Mouse (Mus musculus) brain, adult 2 months (tissue): Measurements from ENCODE around the gene G3bp2.

Source experiments
- DNase-seq: peaks from one replicate; pipeline ENCODE4 v3.0.0; 2011; ENCODE audit warnings: low read depth, low spot score

The G3bp2 gene

DNA sequence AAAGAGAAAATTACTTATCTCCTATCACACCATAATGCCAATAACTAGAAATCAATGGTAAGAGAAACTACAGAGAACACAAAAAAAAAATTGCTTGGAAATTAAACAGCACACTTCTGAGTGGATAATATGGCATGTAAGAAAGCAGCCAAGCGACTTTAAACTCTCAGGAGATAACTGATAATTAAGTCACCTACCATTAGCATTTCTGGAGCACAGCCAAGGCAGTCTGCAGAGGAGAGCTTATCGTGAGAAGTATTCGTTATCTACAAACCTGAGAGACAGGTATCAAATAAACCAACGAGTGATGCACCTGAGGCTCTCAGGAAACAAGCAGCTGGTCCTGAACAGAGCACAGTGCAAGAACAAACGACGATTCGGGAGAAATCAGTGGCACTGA is 71.8 kb downstream of the G3bp2 start:
- DNase-seq = no peak

DNA sequence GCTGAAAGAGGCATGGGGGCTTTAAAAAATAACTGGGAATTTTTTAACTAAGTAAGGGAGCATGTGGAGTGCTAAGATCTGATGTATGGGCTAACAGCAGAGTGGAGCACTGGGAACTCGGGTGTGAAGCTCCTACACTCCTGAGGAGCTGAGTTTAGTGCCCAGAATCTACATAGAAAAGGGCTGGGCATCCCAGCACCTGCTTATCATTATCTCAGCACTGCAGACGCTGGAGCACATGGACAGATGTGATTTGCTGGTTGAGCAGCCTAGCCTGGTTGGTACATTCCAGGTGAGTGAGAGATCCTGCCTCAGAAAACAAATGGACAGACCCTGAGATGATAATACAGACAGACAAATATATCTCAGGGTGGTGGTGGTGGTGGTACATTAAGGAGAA is 73.7 kb downstream of the G3bp2 start:
- DNase-seq = no peak

- peak; percentile 47 for DNase-seq
Observed at GRCm38 (mm10) chr5:92003011-92003410, 80.5 kb downstream of the G3bp2 start.
